Mouse (Mus musculus) ES-Bruce4 (cell line): ENCODE results near the gene Rnf17.

Experiments
- CTCF ChIP-seq: IDR thresholded peaks from one replicate; pipeline ENCODE4 v1.8.1; 2011; ENCODE audit warnings: low read depth, low read length
- EP300 ChIP-seq: IDR thresholded peaks from 2 replicates; pipeline ENCODE4 v1.6.1; 2011; ENCODE audit warnings: low read depth, low read length; ENCODE audit not compliant: insufficient read depth
- POLR2A ChIP-seq: IDR thresholded peaks from one replicate; pipeline ENCODE4 v1.8.1; 2011; ENCODE audit warnings: low read length; ENCODE audit not compliant: insufficient read depth

DNA sequence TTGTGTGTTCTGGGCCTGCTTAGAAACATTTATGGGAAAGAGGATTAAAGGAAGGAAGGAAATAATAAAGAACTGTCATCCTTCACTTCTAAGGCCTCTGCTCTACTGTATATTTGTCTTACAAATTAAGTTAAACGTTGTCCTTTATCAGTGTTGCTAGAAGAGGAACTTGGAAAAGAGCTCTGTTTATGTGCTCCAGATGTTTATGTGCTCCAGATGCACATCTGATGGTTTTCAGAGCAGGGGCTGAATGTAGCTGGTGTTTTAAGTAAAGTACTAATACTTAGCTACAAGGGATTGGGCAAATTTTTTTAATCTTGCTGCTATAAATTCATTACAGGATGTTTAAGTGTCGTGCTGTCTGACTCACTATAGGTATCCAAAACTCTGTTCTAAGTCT is 59.7 kb downstream of the Rnf17 start:
- TF ChIP-seq POLR2A (no peak), CTCF (no peak), EP300 (no peak)
